ENCODE assay signal across 9 mouse cellular contexts in the genomic region with DNA sequence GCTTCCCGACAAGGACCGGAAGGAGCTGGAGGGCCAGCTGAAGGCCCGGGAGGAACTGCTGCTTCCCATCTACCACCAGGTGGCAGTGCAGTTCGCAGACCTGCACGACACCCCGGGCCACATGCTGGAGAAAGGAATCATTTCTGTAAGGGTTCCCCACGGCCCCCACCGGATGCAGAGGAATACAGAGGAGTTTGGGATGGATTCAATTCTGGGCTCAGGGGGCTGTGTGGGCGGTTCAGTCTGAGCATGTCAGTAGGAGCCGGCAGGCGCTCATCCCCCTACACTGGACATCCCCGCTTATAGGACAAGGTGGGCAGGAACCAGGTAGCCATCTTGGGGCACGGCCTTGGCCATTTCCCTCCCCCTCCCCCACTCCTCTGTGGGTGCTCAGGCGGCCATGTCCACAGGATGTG. TPM values are rescaled to one million over a fixed set of nuclear protein-coding genes. Genes with fewer than 3 reads are reported as not detected.
DNase-seq lines count a peak whose midpoint lies in the region; ATAC-seq and TF ChIP-seq lines count a peak whose summit lies in the region.
"Had no signal": no experiment of that assay in that cellular context is flagged by ENCODE, and none has a peak within 500 bp of the region (broad histone marks: within the 10 kb centered on the region; RNA-seq: fewer than 3 reads in every experiment).

No protein-coding gene starts in this region.

- H3K4me2 ChIP-seq in forebrain, embryonic 14.5 days (ENCODE audit: low read length), result peak overlapping the region; percentile 35; the same call in 1 of the 2 replicates
- peak overlapping the region; percentile 35; the same call in 1 of the 2 replicates for H3K4me2 ChIP-seq in lung, embryonic 16.5 days (ENCODE audit: low read depth, low read length)
- H3K4me2 ChIP-seq: liver, embryonic 15.5 days had no signal

- no peaks in the 10 kb centered on the region for H3K9me3 ChIP-seq in forebrain, embryonic 14.5 days (replicated peaks; ENCODE audit: control insufficient read depth, low read length)
- no peaks in the 10 kb centered on the region for H3K9me3 ChIP-seq in lung, embryonic 16.5 days (ENCODE audit: control insufficient read depth, low read length)
- H3K9me3 ChIP-seq: liver, embryonic 15.5 days had no signal

- peaks cover 2% of the 10 kb centered on the region; the same call in 1 of the 2 replicates for H3K4me1 ChIP-seq in forebrain, embryonic 14.5 days (ENCODE audit: control insufficient read depth, insufficient read depth, low read length)
- no peaks in the 10 kb centered on the region for H3K4me1 ChIP-seq in lung, embryonic 16.5 days (replicated peaks; ENCODE audit: control insufficient read depth, insufficient read depth, low read length)
- H3K4me1 ChIP-seq: liver, embryonic 15.5 days had no signal

- no peak overlapping the region for H3K27ac ChIP-seq in forebrain, embryonic 14.5 days (ENCODE audit: low read depth, low read length)
- H3K27ac ChIP-seq in layer of hippocampus, adult 2 months, result no peak overlapping the region
- H3K27ac ChIP-seq in lung, embryonic 16.5 days (ENCODE audit: low read length), result no peak overlapping the region
- H3K27ac ChIP-seq: liver, embryonic 15.5 days had no signal

- H3K9ac ChIP-seq in forebrain, embryonic 14.5 days (ENCODE audit: low read length), result peak overlapping the region; percentile 45
- H3K9ac ChIP-seq in lung, embryonic 16.5 days (ENCODE audit: low read length), result no peak overlapping the region
- H3K9ac ChIP-seq: liver, embryonic 15.5 days had no signal

- peak; percentile 84 for DNase-seq in ES-CJ7 (ENCODE audit: low read depth, low spot score)
- DNase-seq in c-Kit-positive CD71-positive TER-119-negative erythroid progenitor cells, embryonic 14.5 days (ENCODE audit: low read depth), result peak; percentile 34
- peak; percentile 88 for DNase-seq in forebrain, embryonic 14.5 days (ENCODE audit: low spot score)
- peak; percentile 71 to 72 for DNase-seq in heart, postnatal 36 days
- peak; percentile 39 to 78 for DNase-seq in layer of hippocampus, adult 2 months (ENCODE audit: low spot score in 2 of 2)
- peak; percentile 51 for DNase-seq in retina, adult 2 months (ENCODE audit: low read depth, low spot score)
- peak; percentile 62 to 67 for DNase-seq in thymus, postnatal 36 days

- no peak overlapping the region for H3K4me3 ChIP-seq in forebrain, embryonic 14.5 days (ENCODE audit: low read depth, low read length)
- H3K4me3 ChIP-seq in layer of hippocampus, adult 2 months, result no peak overlapping the region
- no peak overlapping the region for H3K4me3 ChIP-seq in lung, embryonic 16.5 days (ENCODE audit: low read length)
- H3K4me3 ChIP-seq: liver, embryonic 15.5 days had no signal

- intact Hi-C loops in heart, postnatal 36 days (cut with DNase I), result loop anchor here (1.0 kb wide), 1 partner anchor 61 kb away; no protein-coding TSS in a partner anchor

- ATAC-seq in forebrain, embryonic 14.5 days, result peak; percentile 70
- ATAC-seq in lung, embryonic 16.5 days (ENCODE audit: low read depth), result peak; percentile 78

- TF ChIP-seq CTCF in layer of hippocampus, adult 2 months (conservative IDR thresholded peaks at IDR 0.05), result peak; percentile 99

- H3K36me3 ChIP-seq in forebrain, embryonic 14.5 days (ENCODE audit: control insufficient read depth, insufficient read depth, low read length), result no peaks in the 10 kb centered on the region
- H3K36me3 ChIP-seq in lung, embryonic 16.5 days (ENCODE audit: control insufficient read depth, insufficient read depth, low read length), result no peaks in the 10 kb centered on the region
- H3K36me3 ChIP-seq: liver, embryonic 15.5 days had no signal

- 13% methylated on average over 14 of the region's 14 CpGs for WGBS in forebrain, embryonic 14.5 days
- 12% methylated on average over 14 of the region's 14 CpGs for WGBS in lung, embryonic 16.5 days

- no peaks in the 10 kb centered on the region for H3K27me3 ChIP-seq in forebrain, embryonic 14.5 days (replicated peaks; ENCODE audit: control insufficient read depth, insufficient read depth, low read length)
- no peaks in the 10 kb centered on the region for H3K27me3 ChIP-seq in lung, embryonic 16.5 days (ENCODE audit: control insufficient read depth, insufficient read depth, low read depth, low read length)
- H3K27me3 ChIP-seq: liver, embryonic 15.5 days had no signal

RNA-seq across cellular contexts. Expression of a gene that starts 25.4 kb away (rescaled TPM):
- polyA plus RNA-seq in forebrain, embryonic 14.5 days (2014; fragmentation: Nextera tagmentation; extraction: Ambion mirVana), result 0.09 and 0.14 TPM in 2 replicates
- total RNA-seq in heart, postnatal 36 days (2021), result not detected
- total RNA-seq in layer of hippocampus, adult 2 months (2021), result not detected
- polyA plus RNA-seq in lung, embryonic 16.5 days (2015; fragmentation: Nextera tagmentation; extraction: Ambion mirVana), result 3.6 and 5.3 TPM in 2 replicates
- polyA plus RNA-seq: liver, embryonic 15.5 days had no signal

RNA-seq across cellular contexts. Expression of a gene that starts 40.8 kb away (rescaled TPM):
- 0.36 and 0.64 TPM in 2 replicates for polyA plus RNA-seq in forebrain, embryonic 14.5 days (2014; fragmentation: Nextera tagmentation; extraction: Ambion mirVana)
- total RNA-seq in heart, postnatal 36 days (2021), result under 1 TPM in 1 of 2 experiments, not detected in 1; 0.14 TPM
- total RNA-seq in layer of hippocampus, adult 2 months (2021), result 1 to 10 TPM; 3.8 to 5.6 TPM
- polyA plus RNA-seq in lung, embryonic 16.5 days (2015; fragmentation: Nextera tagmentation; extraction: Ambion mirVana), result 5.4 and 6.8 TPM in 2 replicates

Comparison
In these comparisons a context has a peak if more than half of its experiments do, and no peak if none do; other contexts are left out.
1. DNase-seq: peak in every context shown above with its lines; median percentile 88 in forebrain, embryonic 14.5 days; 84 in ES-CJ7; 72 in heart, postnatal 36 days; 64 in thymus, postnatal 36 days; 58 in layer of hippocampus, adult 2 months; 51 in retina, adult 2 months; 34 in c-Kit-positive CD71-positive TER-119-negative erythroid progenitor cells, embryonic 14.5 days.
2. RNA of a gene that starts 40.8 kb away (total RNA-seq): 3.8 to 5.6 TPM in layer of hippocampus, adult 2 months; 0.14 TPM in heart, postnatal 36 days; every median in the first group is over 4 times any median in the second.